Mouse (Mus musculus) bone marrow macrophage, adult 2 months (primary cell): ENCODE measurements around the gene Crtap. TPM values are rescaled to one million over a fixed set of nuclear protein-coding genes. Genes with fewer than 3 reads are reported as not detected.

ENCODE experiments used
- H3K27ac ChIP-seq: 2 replicates; pipeline ENCODE4 v1.5.1; 2012; ENCODE audit warnings: low read depth, low read length; ENCODE audit not compliant: insufficient read depth
- H3K4me1 ChIP-seq: 2 replicates; pipeline ENCODE4 v1.6.1; 2012; ENCODE audit warnings: low read length; ENCODE audit not compliant: control insufficient read depth, insufficient read depth
- H3K4me3 ChIP-seq: 2 replicates; pipeline ENCODE4 v1.5.1; 2012; ENCODE audit warnings: mild to moderate bottlenecking, low read length, moderate library complexity; ENCODE audit not compliant: insufficient read depth
- CTCF ChIP-seq: IDR thresholded peaks from 2 replicates; pipeline ENCODE4 v1.5.1; 2012; ENCODE audit warnings: low read depth, mild to moderate bottlenecking, low read length, moderate library complexity
- POLR2A ChIP-seq: IDR thresholded peaks from 2 replicates; pipeline ENCODE4 v1.6.1; 2012; ENCODE audit warnings: mild to moderate bottlenecking, low read depth, low read length, borderline replicate concordance
- polyA plus RNA-seq: library from polyadenylated mRNA; stranded (reverse); fragments of >200 nt; gene quantifications from 2 replicates; pipeline ENCODE4 v1.2.4, GENCODE M21; 2012; ENCODE audit not compliant: missing spikeins, insufficient read depth, insufficient read length

The Crtap gene
- polyA plus RNA-seq, 1 experiment: 54.5 TPM

DNA sequence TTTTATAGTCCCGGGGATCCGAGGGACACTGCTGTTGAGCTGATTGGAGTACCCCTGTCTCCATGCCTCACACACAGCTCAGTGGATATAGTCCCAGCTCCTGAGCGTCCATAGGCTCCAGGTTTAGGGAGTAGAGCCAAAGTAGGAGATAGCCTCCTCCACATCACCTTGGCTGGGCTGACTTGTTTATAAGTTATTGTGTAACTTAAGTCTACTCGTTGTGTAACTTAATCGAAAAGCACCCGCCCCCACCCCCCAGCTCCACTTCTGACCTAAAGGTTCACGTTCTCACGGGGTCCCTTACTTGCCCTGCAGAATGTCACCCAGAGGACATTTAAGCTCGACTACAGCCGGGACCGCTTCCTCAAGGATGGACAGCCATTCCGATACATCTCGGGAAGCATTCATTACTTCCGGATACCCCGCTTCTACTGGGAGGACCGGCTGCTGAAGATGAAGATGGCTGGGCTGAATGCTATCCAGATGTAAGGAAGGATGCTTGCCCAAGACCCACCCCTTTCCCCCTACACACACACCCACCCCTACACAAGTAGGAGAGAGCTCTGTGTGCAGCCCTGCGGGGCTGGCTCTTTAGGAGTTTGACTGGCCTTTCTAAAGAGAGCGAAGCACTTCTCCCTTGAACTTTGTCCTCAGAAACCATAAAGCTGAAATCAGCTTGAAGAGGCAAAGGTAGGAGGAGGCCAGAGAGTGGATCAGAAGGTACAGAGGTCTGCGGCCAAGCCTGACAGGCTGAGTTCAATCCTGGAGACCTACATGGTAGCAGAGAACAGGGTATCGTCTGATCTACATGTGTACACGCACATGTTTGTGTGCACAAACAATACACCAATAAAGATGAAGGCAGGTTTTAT, 26.4 kb upstream of the Crtap start:
- no peak overlapping the region for H3K4me3 ChIP-seq
- H3K4me1 ChIP-seq: no peaks in the 10 kb centered on the region
- TF ChIP-seq POLR2A (no peak), CTCF (no peak)
- no peak overlapping the region for H3K27ac ChIP-seq

DNA sequence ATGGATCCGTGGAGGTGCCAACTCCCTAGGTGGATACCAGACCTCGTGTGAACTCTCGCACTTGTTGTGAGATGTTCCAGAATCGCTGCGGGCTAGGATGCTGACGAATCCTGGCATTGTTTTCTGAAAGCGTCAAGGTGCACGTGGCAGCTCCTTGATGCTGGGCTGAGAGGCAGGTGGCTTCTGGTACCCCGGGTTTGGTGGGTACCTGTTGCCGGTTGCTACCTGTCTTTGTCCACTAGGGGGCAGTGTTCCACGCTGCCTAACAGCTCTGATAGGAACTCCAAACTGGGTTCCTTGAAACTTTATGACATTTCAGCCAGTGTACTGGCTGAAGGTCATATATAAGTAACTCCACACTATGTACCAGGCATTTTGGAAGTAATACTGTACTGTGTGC, 25.2 kb upstream of the Crtap start:
- Histone ChIP-seq H3K27ac (no peak overlapping the region), H3K4me1 (no peaks in the 10 kb centered on the region), H3K4me3 (no peak overlapping the region)
- no peak for TF ChIP-seq POLR2A
- peak; percentile 70 for TF ChIP-seq CTCF

DNA sequence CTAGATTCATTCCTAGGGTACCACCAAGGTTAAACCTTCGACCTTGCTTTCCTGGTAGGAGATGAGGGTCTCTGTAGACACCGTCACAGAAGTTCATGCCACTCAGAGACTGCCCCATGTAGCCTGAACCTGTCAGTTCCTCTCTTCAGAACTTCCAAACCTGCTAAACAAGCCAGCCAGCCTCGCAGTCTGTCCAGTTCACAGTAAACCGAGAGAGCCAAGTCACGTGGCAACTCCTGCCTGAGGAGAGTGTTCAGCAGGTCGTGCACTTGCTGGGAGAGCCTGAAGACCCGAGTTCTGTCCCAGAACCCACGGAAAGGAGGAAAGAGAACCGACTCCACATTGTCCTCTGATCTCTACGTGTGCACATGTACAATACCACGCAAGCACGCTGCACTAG, 23.4 kb upstream of the Crtap start:
- TF ChIP-seq CTCF: no peak
- Histone ChIP-seq H3K4me3 (no peak overlapping the region), H3K27ac (no peak overlapping the region), H3K4me1 (no peaks in the 10 kb centered on the region)

DNA sequence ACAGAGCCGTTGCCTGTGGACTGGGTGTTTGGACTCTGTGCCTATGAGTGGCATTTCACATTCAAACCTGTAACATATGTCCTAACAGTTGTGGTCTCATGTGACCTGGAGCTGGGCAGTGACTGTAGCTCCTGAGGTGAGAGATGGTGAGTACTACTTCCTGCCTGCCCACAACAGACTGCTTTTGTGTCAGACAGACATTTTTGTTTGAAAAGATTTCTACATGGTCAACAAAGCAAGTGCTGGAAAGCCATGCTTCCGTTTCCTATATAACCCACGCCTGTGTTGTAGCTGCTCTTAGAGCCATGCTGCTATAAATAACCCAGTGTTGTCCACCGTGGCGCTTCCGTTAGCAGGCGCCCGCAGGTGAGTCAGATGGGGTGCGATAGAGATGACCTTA, 21.9 kb upstream of the Crtap start:
- no peak for TF ChIP-seq CTCF
- no peak overlapping the region for H3K27ac ChIP-seq
- H3K4me3 ChIP-seq: no peak overlapping the region
- no peaks in the 10 kb centered on the region for H3K4me1 ChIP-seq

DNA sequence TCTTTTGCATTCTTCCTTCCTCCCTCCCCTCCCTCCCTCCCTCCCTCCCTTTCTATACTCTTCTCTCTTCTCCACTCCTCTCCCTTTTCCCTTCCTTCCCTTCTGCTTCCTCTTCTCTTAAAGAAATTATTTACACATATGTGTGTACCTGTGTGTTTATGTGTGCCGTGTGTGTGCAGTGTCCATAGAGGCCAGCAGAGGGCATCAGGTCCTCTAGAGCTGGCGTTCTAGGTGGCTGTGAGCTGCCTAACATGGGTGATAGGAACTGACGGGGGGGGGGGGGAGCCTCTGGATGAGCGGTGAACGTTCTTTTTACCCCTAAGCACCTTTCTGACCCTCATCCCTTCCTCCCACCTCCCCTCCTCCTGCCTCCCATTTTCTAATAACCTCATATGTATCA, 20.8 kb upstream of the Crtap start:
- TF ChIP-seq CTCF (no peak), POLR2A (no peak)
- Histone ChIP-seq H3K4me1 (no peaks in the 10 kb centered on the region), H3K4me3 (no peak overlapping the region), H3K27ac (no peak overlapping the region)

DNA sequence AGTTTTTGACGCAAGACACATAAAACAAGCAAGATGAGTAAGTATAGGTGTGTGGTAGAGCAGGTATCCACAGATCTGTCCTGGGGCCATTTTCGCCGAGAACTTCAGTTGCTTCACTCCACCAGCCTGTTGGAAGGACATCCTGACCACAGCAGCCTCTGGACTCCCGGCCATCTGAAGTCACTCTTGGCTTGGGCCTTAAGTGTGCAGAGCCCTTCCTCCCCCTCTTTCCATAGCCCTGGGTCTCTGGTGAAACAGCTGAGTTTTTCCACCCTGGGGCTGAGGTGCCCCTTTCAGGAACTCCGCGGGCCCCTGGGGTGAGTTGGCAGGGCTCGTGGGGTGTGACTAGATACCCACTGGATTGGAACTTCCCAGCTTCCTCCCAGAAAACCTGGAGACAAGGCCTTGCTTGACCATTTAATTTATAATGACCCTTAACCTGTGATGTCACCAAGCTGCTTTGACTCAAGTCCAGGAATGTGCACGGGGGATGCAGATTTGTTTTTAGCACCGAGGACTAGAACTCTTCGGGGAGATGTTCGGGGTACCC, 19.9 kb upstream of the Crtap start:
- TF ChIP-seq CTCF: no peak
- no peak for TF ChIP-seq POLR2A
- Histone ChIP-seq H3K27ac (no peak overlapping the region), H3K4me1 (no peaks in the 10 kb centered on the region), H3K4me3 (no peak overlapping the region)

DNA sequence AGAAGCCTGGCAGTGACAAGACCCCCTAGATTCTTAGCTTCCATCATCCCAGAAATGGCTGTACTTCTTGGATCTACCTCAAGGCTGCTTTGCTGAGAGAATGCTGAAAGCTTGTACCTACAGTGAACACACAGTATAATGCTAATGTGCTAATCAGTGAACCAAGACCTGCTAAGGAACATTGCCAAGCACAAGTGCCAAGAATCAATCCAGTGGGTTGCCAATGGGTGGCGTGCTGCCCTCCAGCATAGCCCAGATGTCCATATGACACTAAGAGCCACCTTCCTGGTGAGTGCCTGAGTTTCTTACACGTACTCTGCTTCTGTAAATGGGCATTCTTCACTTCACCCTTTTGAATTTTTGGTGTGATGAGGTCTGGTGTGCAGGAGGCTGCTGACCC, 17.2 kb upstream of the Crtap start:
- no peak overlapping the region for H3K4me3 ChIP-seq
- no peaks in the 10 kb centered on the region for H3K4me1 ChIP-seq
- H3K27ac ChIP-seq: no peak overlapping the region
- no peak for TF ChIP-seq POLR2A
- TF ChIP-seq CTCF: no peak

DNA sequence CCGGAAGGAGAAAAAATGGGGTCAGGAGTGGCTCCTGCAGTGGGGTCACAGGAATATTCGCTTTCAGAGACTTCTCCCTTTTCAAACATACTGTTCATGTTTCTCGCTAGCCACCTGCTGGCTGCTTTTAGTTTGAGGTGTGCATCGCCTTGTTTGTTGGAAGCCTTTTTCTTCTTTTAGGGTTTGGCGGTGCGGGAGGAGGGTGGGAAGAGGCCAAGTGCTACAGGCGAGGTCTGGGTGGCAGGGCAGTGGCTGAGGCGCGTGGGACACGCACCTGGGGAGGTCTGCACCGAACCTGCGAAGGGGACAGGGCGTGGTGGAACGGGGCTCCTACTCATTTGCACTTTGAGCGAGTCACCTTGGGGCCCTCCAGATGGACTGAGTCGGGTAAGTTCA, 11.2 kb upstream of the Crtap start:
- H3K4me1 ChIP-seq: peaks cover 5% of the 10 kb centered on the region
- H3K27ac ChIP-seq: peak overlapping the region; percentile 91
- peak overlapping the region; percentile 89 for H3K4me3 ChIP-seq
- TF ChIP-seq POLR2A (no peak), CTCF (no peak)

DNA sequence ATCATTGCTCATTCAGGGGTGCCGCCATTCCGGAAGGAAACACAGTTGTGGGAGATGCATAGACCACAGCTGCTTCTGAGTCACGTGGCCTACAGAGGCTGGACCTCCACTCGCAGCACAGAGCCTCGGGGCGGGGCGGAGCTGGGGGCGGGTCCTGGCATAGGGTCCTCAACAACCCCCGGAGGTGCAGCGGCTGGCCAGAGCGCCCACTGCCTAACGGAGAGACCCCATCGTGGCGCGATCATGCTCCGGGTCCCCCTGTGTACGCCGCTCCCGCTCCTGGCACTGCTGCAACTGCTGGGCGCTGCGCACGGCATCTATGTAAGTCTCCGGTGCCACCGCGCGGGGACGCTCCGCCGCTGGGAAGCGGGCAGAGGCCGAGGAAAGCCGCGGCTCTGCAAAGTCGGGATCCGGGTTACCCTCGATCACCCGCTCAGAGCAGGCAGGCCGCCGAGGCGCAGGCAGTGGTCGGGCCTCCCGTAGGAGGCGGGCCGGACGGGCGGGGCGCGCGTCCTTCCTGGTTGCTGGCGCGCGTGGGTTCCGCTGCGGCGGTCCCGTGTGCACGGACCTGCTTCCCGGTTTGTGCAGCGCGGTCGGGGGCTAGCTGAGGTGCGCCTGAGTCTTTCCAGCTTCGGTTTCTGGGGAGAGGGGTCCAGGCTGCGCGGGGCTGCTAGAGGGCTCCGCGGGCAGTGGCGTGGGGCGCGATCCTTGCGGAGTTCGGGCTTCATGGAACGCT, 10.6 kb upstream of the Crtap start, which contains the start of the genes Glb1 and Tmppe:
Gene Glb1, plus strand, starts transcription at position 128 of the 736 bp plus-strand sequence.
Gene Tmppe, plus strand, starts transcription at position 157 of the 736 bp plus-strand sequence.
- H3K27ac ChIP-seq: peak within 1 kb of the TSS; percentile 91
- TF ChIP-seq POLR2A: no peak
- TF ChIP-seq CTCF: no peak
- H3K4me3 ChIP-seq: peak within 1 kb of the TSS; percentile 89
- H3K4me1 ChIP-seq: peaks cover 5% of the 10 kb centered on the region

DNA sequence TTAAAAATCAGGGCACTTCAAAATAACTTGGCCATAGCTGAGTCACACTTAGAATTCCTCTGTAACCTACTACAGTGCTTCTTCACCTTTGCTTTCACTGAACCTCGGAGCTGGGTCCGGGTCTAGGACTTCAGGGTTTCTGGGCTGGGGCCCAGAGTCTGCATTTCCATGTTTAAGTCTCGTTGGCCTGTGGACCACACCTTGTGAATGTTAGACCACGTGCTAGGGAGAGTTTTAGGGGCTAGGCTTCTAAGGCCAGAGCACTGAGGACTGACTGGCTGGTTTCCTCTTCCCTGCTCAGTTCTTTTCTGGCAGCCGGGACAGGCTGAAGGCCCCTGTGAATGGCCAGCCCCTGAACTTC, 10.1 kb upstream of the Crtap start:
- TF ChIP-seq POLR2A (0 out of 2 replicates have a peak, but pooled peaks have one; percentile 63), CTCF (no peak)
- Histone ChIP-seq H3K4me1 (peaks cover 5% of the 10 kb centered on the region), H3K4me3 (peak overlapping the region; percentile 89), H3K27ac (peak overlapping the region; percentile 87)
